Mouse (Mus musculus): ENCODE measurements at regions not wholly inside any gene's neighbourhood (a gene's known extent, or its start where the extent isn't known, plus 50 kb on each side); places are given as distances from the start of the nearest gene placed in this dataset.
"Not testable (repeated sequence)": the region's sequence is repeated elsewhere in the genome, so short reads cannot be mapped to it uniquely, and the experiment has no call there.

DNA sequence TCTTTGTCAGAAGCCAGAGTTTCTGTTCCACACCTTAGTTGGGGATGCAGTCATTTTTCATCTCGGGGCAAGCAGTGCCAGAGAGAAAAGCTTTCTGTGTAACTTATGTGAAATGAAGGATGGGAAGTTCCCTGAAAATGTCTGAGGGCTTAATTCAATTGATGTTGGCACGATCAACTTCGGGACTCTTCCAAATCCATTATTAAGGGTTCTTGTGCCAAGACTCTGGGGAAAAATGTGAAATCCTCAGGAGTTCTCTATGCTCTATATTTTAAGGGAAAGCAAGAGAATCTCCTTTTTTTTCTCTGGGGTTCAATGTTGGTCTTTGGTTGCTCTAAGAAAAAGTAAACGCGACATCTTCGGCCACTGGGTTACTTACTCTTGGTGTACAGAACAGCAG lies 100.9 kb upstream of the Nrip1 start:
- H3K27me3 ChIP-seq (ENCODE audit: control insufficient read depth, insufficient read depth, low read length), result no peaks in the 10 kb centered on the region
- H3K36me3 ChIP-seq (ENCODE audit: control insufficient read depth, insufficient read depth, low read length), result no peaks in the 10 kb centered on the region
- no peak overlapping the region for H3K4me3 ChIP-seq (replicated peaks; ENCODE audit: low read length)
- no peak overlapping the region for H3K9ac ChIP-seq (ENCODE audit: low read length)
- no peaks in the 10 kb centered on the region for H3K4me1 ChIP-seq (ENCODE audit: control insufficient read depth, insufficient read depth, low read length)
- no peak overlapping the region for H3K27ac ChIP-seq (ENCODE audit: low read length)
- 64% methylated on average over 6 of the region's 6 CpGs for WGBS
- no peak for ATAC-seq (ENCODE audit: insufficient read depth, low FRiP score)
- no peak overlapping the region for H3K4me2 ChIP-seq (ENCODE audit: low read depth, low read length)
- no peaks in the 10 kb centered on the region for H3K9me3 ChIP-seq (replicated peaks; ENCODE audit: control insufficient read depth, low read length)

DNA sequence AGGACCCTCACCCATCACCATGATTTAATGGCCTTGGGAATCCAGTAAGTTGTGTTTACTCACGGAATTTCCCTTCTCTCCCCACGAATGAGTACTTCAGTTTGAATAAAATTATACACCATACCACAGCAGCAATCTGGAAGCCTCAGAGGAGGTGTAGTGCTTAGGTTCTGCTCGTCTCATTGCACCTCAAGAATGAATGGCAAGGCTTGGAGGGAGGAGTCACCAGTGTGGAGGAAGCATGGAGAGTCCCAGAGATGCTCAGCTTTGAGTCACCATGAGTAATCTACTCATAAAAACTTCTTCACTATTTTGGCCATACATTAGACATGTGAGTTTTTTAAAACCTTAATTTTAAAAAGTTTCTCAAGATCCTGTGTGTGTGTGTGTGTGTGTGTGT lies 98.8 kb upstream of the Nrip1 start:
- Histone ChIP-seq H3K9me3 (replicated peaks; ENCODE audit: control insufficient read depth, low read length) (no peaks in the 10 kb centered on the region), H3K4me3 (replicated peaks; ENCODE audit: low read length) (no peak overlapping the region), H3K36me3 (ENCODE audit: control insufficient read depth, insufficient read depth, low read length) (no peaks in the 10 kb centered on the region), H3K4me1 (ENCODE audit: control insufficient read depth, insufficient read depth, low read length) (no peaks in the 10 kb centered on the region), H3K4me2 (ENCODE audit: low read depth, low read length) (no peak overlapping the region), H3K27me3 (ENCODE audit: control insufficient read depth, insufficient read depth, low read length) (no peaks in the 10 kb centered on the region), H3K9ac (ENCODE audit: low read length) (no peak overlapping the region), H3K27ac (ENCODE audit: low read length) (no peak overlapping the region)
- 76% methylated on average over 3 of the region's 3 CpGs for WGBS
- ATAC-seq (ENCODE audit: insufficient read depth, low FRiP score), result no peak

DNA sequence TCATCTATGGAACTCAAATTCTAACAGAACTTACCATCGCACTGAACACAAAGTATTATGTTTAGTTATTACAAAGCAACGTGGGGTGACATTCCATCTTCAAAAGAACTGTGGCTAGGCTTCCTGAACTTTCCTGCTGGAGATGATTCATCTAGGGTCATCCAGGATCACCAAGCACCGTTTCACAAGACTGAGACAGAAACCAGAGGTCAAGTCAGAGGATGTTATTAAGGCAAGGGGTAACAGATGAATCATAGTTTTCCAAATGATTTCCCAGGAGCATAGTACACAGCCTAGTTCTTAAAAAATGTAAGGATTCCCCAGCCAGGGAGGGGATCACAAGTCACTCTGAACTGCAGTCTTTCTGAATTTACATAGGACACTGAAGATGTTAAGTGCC lies 97.5 kb upstream of the Nrip1 start:
- Histone ChIP-seq H3K36me3 (ENCODE audit: control insufficient read depth, insufficient read depth, low read length) (no peaks in the 10 kb centered on the region), H3K4me1 (ENCODE audit: control insufficient read depth, insufficient read depth, low read length) (no peaks in the 10 kb centered on the region), H3K4me3 (replicated peaks; ENCODE audit: low read length) (no peak overlapping the region), H3K4me2 (ENCODE audit: low read depth, low read length) (no peak overlapping the region), H3K27ac (ENCODE audit: low read length) (no peak overlapping the region), H3K27me3 (ENCODE audit: control insufficient read depth, insufficient read depth, low read length) (no peaks in the 10 kb centered on the region), H3K9me3 (replicated peaks; ENCODE audit: control insufficient read depth, low read length) (no peaks in the 10 kb centered on the region), H3K9ac (ENCODE audit: low read length) (no peak overlapping the region)
- 62% methylated on average over 3 of the region's 3 CpGs for WGBS
- no peak for ATAC-seq (ENCODE audit: insufficient read depth, low FRiP score)

DNA sequence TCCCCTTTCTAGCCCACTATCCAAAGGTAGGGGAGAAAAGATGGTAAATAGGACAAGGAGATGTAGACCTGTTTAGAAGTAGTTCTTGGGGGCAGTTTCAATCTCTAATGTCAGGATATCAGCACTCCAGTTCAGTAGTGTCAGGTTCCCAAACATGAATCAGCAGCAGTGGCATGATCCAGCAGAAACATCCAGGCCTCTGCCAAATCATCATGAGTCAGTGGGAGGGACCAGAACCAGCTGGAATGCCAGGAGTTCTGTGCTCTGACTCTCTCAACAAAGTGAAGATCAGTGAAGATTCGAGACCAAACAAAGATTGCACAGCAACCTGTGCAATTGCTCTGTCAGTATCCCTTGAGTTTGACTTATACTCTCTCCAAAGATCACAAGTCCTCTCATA lies 85.9 kb upstream of the Nrip1 start:
- no peaks in the 10 kb centered on the region for H3K27me3 ChIP-seq (ENCODE audit: control insufficient read depth, insufficient read depth, low read length)
- no peaks in the 10 kb centered on the region for H3K9me3 ChIP-seq (replicated peaks; ENCODE audit: control insufficient read depth, low read length)
- H3K4me3 ChIP-seq (replicated peaks; ENCODE audit: low read length), result no peak overlapping the region
- no peak overlapping the region for H3K4me2 ChIP-seq (ENCODE audit: low read depth, low read length)
- no peak for ATAC-seq (ENCODE audit: insufficient read depth, low FRiP score)
- H3K9ac ChIP-seq (ENCODE audit: low read length), result no peak overlapping the region
- 89% methylated on average over 1 of the region's 1 CpGs for WGBS
- no peak overlapping the region for H3K27ac ChIP-seq (ENCODE audit: low read length)
- H3K4me1 ChIP-seq (ENCODE audit: control insufficient read depth, insufficient read depth, low read length), result no peaks in the 10 kb centered on the region
- no peaks in the 10 kb centered on the region for H3K36me3 ChIP-seq (ENCODE audit: control insufficient read depth, insufficient read depth, low read length)

- not testable (repeated sequence) for H3K27me3 ChIP-seq (ENCODE audit: control insufficient read depth, insufficient read depth, low read length); H3K9ac ChIP-seq (ENCODE audit: low read length); H3K4me3 ChIP-seq (replicated peaks; ENCODE audit: low read length); ATAC-seq (ENCODE audit: insufficient read depth, low FRiP score); H3K27ac ChIP-seq (ENCODE audit: low read length); H3K9me3 ChIP-seq (replicated peaks; ENCODE audit: control insufficient read depth, low read length); H3K36me3 ChIP-seq (ENCODE audit: control insufficient read depth, insufficient read depth, low read length); H3K4me2 ChIP-seq (ENCODE audit: low read depth, low read length)
- peaks cover 13% of the 10 kb centered on the region; the same call in 1 of the 2 replicates for H3K4me1 ChIP-seq (ENCODE audit: control insufficient read depth, insufficient read depth, low read length)
- WGBS, result 52% methylated on average over 2 of the region's 2 CpGs
Observed at GRCm38 (mm10) chr16:76456300-76456599, 82.6 kb upstream of the Nrip1 start.

- 59% methylated on average over 9 of the region's 9 CpGs for WGBS
- peaks cover 13% of the 10 kb centered on the region; the same call in 1 of the 2 replicates for H3K4me1 ChIP-seq (ENCODE audit: control insufficient read depth, insufficient read depth, low read length)
- H3K4me2 ChIP-seq (ENCODE audit: low read depth, low read length), result no peak overlapping the region
- H3K36me3 ChIP-seq (ENCODE audit: control insufficient read depth, insufficient read depth, low read length), result no peaks in the 10 kb centered on the region
- no peak overlapping the region for H3K4me3 ChIP-seq (replicated peaks; ENCODE audit: low read length)
- no peak overlapping the region for H3K9ac ChIP-seq (ENCODE audit: low read length)
- H3K9me3 ChIP-seq (replicated peaks; ENCODE audit: control insufficient read depth, low read length), result peaks cover 5% of the 10 kb centered on the region; the same call in 1 of the 2 replicates
- no peaks in the 10 kb centered on the region for H3K27me3 ChIP-seq (ENCODE audit: control insufficient read depth, insufficient read depth, low read length)
- no peak for ATAC-seq (ENCODE audit: insufficient read depth, low FRiP score)
- no peak overlapping the region for H3K27ac ChIP-seq (ENCODE audit: low read length)
Observed at GRCm38 (mm10) chr16:76455499-76456299, 82.1 kb upstream of the Nrip1 start.

DNA sequence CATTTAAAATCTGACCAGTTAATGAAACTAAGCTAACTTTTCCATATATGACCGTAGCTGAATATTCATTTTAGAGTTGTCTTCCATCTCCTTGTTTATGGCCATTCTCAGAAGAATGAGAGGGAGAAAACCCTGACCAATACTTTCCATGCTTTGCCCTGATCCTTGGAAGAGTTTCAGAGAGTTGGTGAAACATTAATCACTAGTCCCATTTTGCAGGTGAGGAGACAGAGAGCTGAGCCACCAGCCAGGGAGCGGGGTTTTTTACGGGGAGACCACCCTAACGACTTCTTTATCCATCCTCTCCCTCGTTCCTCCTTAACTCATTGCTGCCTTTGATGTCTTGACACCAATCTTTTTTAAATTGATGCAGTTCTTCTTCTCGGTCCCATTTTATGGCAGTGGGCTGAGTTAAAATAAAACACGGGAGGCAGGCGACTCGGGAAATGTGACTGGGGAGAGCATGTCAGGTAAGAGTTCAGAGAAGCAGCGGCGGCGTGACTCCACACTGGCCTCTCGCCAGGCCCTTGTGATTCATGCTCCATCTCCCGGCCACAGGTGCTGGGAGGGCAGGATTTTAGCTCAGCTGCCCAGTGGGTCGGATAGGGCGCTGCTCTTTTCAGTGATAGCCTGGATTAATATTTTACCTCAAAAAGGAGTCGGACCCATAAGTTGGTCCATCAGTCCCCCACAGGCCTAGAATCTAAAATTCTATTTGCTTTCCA lies 81.3 kb upstream of the Nrip1 start:
- Histone ChIP-seq H3K9ac (ENCODE audit: low read length) (no peak overlapping the region), H3K27me3 (ENCODE audit: control insufficient read depth, insufficient read depth, low read length) (no peaks in the 10 kb centered on the region), H3K4me2 (ENCODE audit: low read depth, low read length) (no peak overlapping the region), H3K9me3 (replicated peaks; ENCODE audit: control insufficient read depth, low read length) (peaks cover 5% of the 10 kb centered on the region; the same call in 1 of the 2 replicates), H3K4me1 (ENCODE audit: control insufficient read depth, insufficient read depth, low read length) (peaks cover 13% of the 10 kb centered on the region; the same call in 1 of the 2 replicates), H3K36me3 (ENCODE audit: control insufficient read depth, insufficient read depth, low read length) (no peaks in the 10 kb centered on the region), H3K4me3 (replicated peaks; ENCODE audit: low read length) (no peak overlapping the region), H3K27ac (ENCODE audit: low read length) (no peak overlapping the region)
- 57% methylated on average over 17 of the region's 17 CpGs for WGBS
- no peak for ATAC-seq (ENCODE audit: insufficient read depth, low FRiP score)

DNA sequence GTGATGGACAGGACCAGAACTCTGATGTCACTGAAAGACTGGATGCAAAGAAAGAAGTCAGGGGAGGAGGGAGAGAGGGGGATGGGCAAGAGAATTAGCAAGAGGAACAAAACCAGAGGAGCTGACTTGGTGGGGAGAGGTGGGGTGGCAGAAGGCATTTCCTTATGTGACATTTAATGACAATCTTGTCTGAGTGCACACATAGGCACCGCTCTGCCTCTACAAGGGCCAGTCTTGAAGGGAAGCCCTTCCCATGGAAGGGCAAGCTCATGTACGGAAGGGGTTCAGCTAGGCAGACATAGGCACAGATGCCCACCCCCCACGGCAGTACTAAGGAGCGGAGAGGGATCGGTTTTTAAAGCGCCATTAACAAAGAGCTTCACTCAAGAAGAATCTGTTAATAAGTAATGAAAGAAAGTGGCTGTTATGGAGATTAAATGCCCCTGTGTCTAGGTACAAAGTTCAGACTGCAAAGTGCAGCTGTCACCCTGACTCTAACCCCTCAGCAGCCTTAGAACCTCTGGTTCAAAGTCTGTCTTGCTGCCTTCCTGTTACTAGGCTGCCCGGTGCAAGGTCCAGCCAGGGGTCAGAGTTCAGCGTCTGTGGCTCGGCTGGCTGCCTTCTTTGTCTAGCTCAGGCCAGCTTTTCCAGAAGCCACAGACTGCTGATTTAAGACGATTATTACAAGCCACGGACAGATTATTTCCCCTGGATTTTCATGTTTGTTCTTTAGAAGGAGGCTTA lies 80.0 kb upstream of the Nrip1 start:
- H3K36me3 ChIP-seq (ENCODE audit: control insufficient read depth, insufficient read depth, low read length), result no peaks in the 10 kb centered on the region
- 0 out of 2 replicates have a peak overlapping the region, but pooled peaks have one; percentile 43 for H3K9ac ChIP-seq (ENCODE audit: low read length)
- peaks cover 13% of the 10 kb centered on the region; the same call in 1 of the 2 replicates for H3K4me1 ChIP-seq (ENCODE audit: control insufficient read depth, insufficient read depth, low read length)
- peak; percentile 95 for ATAC-seq (ENCODE audit: insufficient read depth, low FRiP score)
- H3K27ac ChIP-seq (ENCODE audit: low read length), result peak overlapping the region; percentile 66
- peak overlapping the region; percentile 43 for H3K4me2 ChIP-seq (ENCODE audit: low read depth, low read length)
- peaks cover 5% of the 10 kb centered on the region; the same call in 1 of the 2 replicates for H3K9me3 ChIP-seq (replicated peaks; ENCODE audit: control insufficient read depth, low read length)
- WGBS, result 21% methylated on average over 11 of the region's 11 CpGs
- H3K4me3 ChIP-seq (replicated peaks; ENCODE audit: low read length), result no peak overlapping the region
- H3K27me3 ChIP-seq (ENCODE audit: control insufficient read depth, insufficient read depth, low read length), result no peaks in the 10 kb centered on the region

DNA sequence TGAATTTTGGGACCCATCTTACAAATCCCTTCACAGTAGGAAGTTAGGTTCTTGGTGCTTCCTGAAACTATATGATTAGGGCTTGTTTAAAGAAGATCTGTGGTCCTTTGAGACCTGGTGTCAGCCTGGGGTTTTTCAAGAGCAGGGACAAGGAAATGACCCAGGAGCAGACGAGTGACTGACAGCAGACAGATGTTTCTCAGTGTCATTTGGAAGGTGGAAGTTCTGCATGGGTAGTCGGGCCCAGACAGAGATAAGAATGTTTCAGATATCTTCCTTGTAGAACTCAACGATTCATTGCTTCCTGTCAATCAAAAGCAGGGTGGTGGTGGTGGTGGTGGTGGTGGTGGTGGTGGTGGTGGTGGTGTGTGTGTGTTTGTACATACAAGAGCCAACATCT lies 75.1 kb upstream of the Nrip1 start:
- Histone ChIP-seq H3K4me2 (ENCODE audit: low read depth, low read length) (no peak overlapping the region), H3K27ac (ENCODE audit: low read length) (no peak overlapping the region), H3K36me3 (ENCODE audit: control insufficient read depth, insufficient read depth, low read length) (no peaks in the 10 kb centered on the region), H3K9ac (ENCODE audit: low read length) (no peak overlapping the region), H3K4me3 (replicated peaks; ENCODE audit: low read length) (no peak overlapping the region), H3K27me3 (ENCODE audit: control insufficient read depth, insufficient read depth, low read length) (no peaks in the 10 kb centered on the region), H3K9me3 (replicated peaks; ENCODE audit: control insufficient read depth, low read length) (peaks cover 5% of the 10 kb centered on the region; the same call in 1 of the 2 replicates), H3K4me1 (ENCODE audit: control insufficient read depth, insufficient read depth, low read length) (peaks cover 7% of the 10 kb centered on the region; the same call in 1 of the 2 replicates)
- no peak for ATAC-seq (ENCODE audit: insufficient read depth, low FRiP score)
- WGBS, result 67% methylated on average over 3 of the region's 3 CpGs
